Mouse (Mus musculus) liver, postnatal 0 days (tissue): ENCODE data around the gene Gtf2a1l. TPM values are rescaled to one million over a fixed set of nuclear protein-coding genes. Genes with fewer than 3 reads are reported as not detected.

Source experiments
- ATAC-seq: fragments of 200-750 bp; cut with Nextera tagmentation; 2 replicates; pipeline ENCODE4 v1.8.0; 2017; ENCODE audit warnings: mild to moderate bottlenecking, moderate library complexity
- DNase-seq: peaks from one replicate; pipeline ENCODE4 v3.0.0-alpha.2; 2016
- H3K27ac ChIP-seq: fragments of 300-500 bp; sonication (generic); 2 replicates; pipeline ENCODE4 v1.5.1; 2014; ENCODE audit warnings: antibody characterized with exemption, moderate library complexity, mild to moderate bottlenecking, low read depth
- H3K27me3 ChIP-seq: fragments of 300-500 bp; sonication (generic); 2 replicates; pipeline ENCODE4 v1.6.1; 2014; ENCODE audit warnings: low read length, control low read depth, mixed read lengths; ENCODE audit not compliant: insufficient read depth
- H3K36me3 ChIP-seq: fragments of 300-500 bp; sonication (generic); replicated peaks from 2 replicates; pipeline ENCODE4 v1.6.1; 2014; ENCODE audit warnings: mild to moderate bottlenecking, control low read depth, low read length, moderate library complexity, mixed read lengths; ENCODE audit not compliant: insufficient read depth
- H3K4me1 ChIP-seq: fragments of 300-500 bp; sonication (generic); 2 replicates; pipeline ENCODE4 v1.6.1; 2014; ENCODE audit warnings: antibody characterized with exemption, mild to moderate bottlenecking, control low read depth; ENCODE audit not compliant: insufficient read depth
- H3K4me2 ChIP-seq: fragments of 300-500 bp; sonication (generic); 2 replicates; pipeline ENCODE4 v1.6.1; 2014; ENCODE audit warnings: low read depth, mild to moderate bottlenecking, low read length, moderate library complexity, mixed read lengths
- H3K4me3 ChIP-seq: fragments of 300-500 bp; sonication (generic); 2 replicates; pipeline ENCODE4 v1.5.1; 2014; ENCODE audit warnings: low read depth, low read length
- H3K9ac ChIP-seq: fragments of 300-500 bp; sonication (generic); replicated peaks from 2 replicates; pipeline ENCODE4 v1.6.1; 2014; ENCODE audit warnings: mild to moderate bottlenecking, moderate library complexity
- H3K9me3 ChIP-seq: fragments of 300-500 bp; sonication (generic); 2 replicates; pipeline ENCODE4 v1.6.1; 2016; ENCODE audit warnings: mild to moderate bottlenecking, control low read depth, low read length, mixed read lengths
- CTCF ChIP-seq: sonication (generic); IDR thresholded peaks from 2 replicates; pipeline ENCODE4 v1.5.1; 2016; ENCODE audit warnings: antibody characterized with exemption, low read depth
- EP300 ChIP-seq: IDR thresholded peaks from 2 replicates; pipeline ENCODE4 v1.6.1; 2016; ENCODE audit warnings: antibody characterized with exemption, low read depth, mild to moderate bottlenecking
- WGBS: fragments of 180-500 bp; shearing (Covaris S2); extraction: QIAGEN DNeasy Blood & Tissue Kit; methylation state at CpG from one replicate; pipeline ENCODE4 v1.1.7; 2014; ENCODE audit not compliant: insufficient replicate concordance; 5-methylcytosine and 5-hydroxymethylcytosine counted together
- polyA plus RNA-seq: library from polyadenylated mRNA; unstranded; fragments of >200 nt; fragmentation: Nextera tagmentation; extraction: Ambion mirVana; gene quantifications from 2 replicates; pipeline ENCODE4 v1.2.1, GENCODE M21; 2015

Gene Gtf2a1l
- polyA plus RNA-seq, 1 experiment from 2014 or later = not detected

DNA sequence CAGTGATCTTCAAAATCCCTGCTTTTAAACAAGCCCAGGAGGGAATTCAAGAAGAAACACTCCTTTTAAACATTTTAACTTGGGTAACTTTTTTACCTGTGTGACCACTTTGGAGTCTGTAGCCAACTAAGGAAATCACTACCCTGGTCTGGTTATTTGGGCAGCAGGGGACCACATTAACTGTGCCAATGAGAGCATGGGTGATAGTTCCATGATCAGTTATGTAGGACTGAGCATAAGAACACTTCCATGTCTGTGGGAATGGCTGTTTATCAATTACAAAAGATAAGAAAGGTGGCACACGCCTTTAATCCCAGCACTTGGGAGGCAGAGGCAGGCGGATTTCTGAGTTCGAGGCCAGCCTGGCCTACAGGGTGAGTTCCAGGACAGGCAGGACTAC lies 21.3 kb upstream of the Gtf2a1l start:
- TF ChIP-seq CTCF (no peak), EP300 (no peak)
- Histone ChIP-seq H3K27ac (no peak overlapping the region), H3K27me3 (no peaks in the 10 kb centered on the region), H3K4me3 (no peak overlapping the region), H3K9me3 (no peaks in the 10 kb centered on the region), H3K36me3 (no peaks in the 10 kb centered on the region; the same call in 1 of the 2 replicates), H3K4me1 (no peaks in the 10 kb centered on the region), H3K9ac (no peak overlapping the region), H3K4me2 (no peak overlapping the region)
- no peak for ATAC-seq
- no peak for DNase-seq
- 68% methylated on average over 3 of the region's 3 CpGs for WGBS

DNA sequence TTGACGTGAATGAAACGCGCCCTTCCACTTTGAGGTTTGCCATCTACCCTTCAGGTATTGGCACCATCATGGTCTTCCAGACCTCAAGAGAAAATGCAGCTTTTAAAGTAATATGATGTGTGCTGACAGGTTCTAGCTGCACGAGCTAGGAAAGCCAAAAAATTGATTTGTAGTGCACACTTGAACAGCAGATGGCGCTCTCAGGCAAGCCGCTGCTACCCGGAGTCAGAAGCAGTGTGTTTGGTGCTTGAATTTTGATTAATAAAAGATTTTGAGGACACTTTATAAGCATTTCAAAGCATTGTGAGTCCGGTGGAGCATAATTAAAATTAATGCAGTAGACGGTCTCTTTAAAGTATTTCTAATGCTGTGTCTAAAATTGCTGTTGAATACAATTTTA lies 16.4 kb upstream of the Gtf2a1l start:
- H3K36me3 ChIP-seq = no peaks in the 10 kb centered on the region
- no peak overlapping the region for H3K9ac ChIP-seq
- no peaks in the 10 kb centered on the region for H3K4me1 ChIP-seq
- 6% methylated on average over 9 of the region's 9 CpGs for WGBS
- H3K27ac ChIP-seq = no peak overlapping the region
- H3K4me2 ChIP-seq = no peak overlapping the region
- ATAC-seq (no peak), DNase-seq (peak; percentile 70)
- no peak for TF ChIP-seq EP300
- peak; percentile 77 for TF ChIP-seq CTCF
- no peaks in the 10 kb centered on the region for H3K9me3 ChIP-seq
- H3K27me3 ChIP-seq = peaks cover 5% of the 10 kb centered on the region; the same call in 1 of the 2 replicates
- no peak overlapping the region for H3K4me3 ChIP-seq

DNA sequence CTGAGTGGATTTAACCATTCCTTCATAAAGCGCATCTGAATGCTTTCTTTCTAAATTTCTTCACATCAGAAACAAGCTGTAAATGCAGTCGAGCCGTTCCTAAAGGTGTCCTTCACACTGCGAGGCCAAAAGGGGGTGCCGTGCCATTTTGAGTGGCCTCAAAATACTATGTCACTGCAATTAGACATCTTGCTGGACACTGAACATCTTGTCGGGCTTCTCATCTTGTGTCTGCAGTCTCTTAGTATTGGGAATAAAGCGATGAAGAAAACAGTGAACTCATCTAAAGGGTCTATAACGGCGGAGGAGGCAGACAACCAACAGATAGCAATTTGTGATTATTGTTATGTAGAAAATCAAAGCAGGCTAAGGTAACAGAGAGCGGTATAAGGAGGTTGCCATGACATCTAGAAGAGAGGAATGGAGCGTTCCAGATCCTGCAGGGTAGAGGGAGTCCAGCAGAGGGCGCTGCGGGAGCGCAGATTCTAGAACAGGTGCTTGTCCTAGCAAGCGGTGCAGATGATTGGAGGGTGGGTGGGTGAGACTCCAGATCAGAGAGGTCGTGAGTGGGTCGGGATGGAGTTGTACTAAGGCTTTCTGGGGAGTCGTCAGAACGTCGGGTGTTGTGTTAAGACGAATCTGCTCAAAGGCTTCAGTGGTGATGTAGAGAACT lies 15.6 kb upstream of the Gtf2a1l start:
- DNase-seq (peak; percentile 82), ATAC-seq (no peak)
- H3K27ac ChIP-seq = no peak overlapping the region
- H3K27me3 ChIP-seq = peaks cover 5% of the 10 kb centered on the region; the same call in 1 of the 2 replicates
- H3K4me3 ChIP-seq = no peak overlapping the region
- H3K4me2 ChIP-seq = no peak overlapping the region
- no peak for TF ChIP-seq EP300
- peak; percentile 87 for TF ChIP-seq CTCF
- no peaks in the 10 kb centered on the region for H3K36me3 ChIP-seq
- H3K9ac ChIP-seq = no peak overlapping the region
- WGBS = 22% methylated on average over 21 of the region's 21 CpGs
- H3K9me3 ChIP-seq = no peaks in the 10 kb centered on the region
- H3K4me1 ChIP-seq = no peaks in the 10 kb centered on the region

DNA sequence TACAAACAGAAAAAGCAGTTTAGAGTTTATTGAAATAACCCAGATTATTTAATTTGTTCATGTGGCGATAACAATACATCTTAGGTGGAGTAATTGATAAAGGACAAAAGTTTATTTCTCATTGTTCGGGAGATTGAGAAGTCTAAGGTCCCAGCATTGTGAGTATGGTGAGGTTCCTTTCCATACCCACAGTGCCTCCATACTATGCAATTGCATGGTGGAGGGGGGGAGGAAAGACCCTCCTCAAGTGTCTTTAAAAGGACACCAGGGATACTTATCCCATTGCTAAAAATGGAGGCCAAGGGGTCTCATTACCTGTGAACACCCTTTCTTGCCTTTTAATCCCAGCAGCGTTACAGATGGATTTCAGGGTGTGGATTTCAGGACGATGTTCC lies 15.1 kb upstream of the Gtf2a1l start:
- no peak for ATAC-seq
- TF ChIP-seq EP300 (no peak), CTCF (no peak)

DNA sequence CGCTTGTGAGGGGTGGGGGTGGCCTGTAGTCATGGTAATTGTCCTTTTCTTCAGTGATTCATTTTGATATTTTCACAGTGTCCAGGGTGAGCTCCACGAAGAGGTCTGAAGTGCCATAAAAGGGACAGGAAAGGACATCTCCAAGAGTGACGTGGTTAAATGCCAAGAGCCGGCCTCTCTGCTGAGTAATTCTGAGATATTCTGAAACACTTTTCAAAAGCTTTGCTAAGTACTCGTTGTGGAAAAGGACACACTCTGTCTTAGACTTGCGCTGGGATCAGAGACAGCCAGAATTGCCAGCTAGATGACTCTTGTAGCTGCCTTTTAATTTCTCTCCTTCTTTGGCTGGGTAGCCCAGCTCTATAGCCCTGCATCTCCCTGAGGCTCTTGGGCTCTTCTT lies 9.9 kb upstream of the Gtf2a1l start:
- DNase-seq (no peak), ATAC-seq (no peak)
- Histone ChIP-seq H3K27ac (no peak overlapping the region), H3K9me3 (no peaks in the 10 kb centered on the region), H3K4me1 (no peaks in the 10 kb centered on the region), H3K4me3 (no peak overlapping the region), H3K9ac (no peak overlapping the region), H3K27me3 (no peaks in the 10 kb centered on the region), H3K36me3 (no peaks in the 10 kb centered on the region), H3K4me2 (no peak overlapping the region)
- WGBS = 75% methylated on average over 6 of the region's 6 CpGs
- no peak for TF ChIP-seq CTCF
- TF ChIP-seq EP300 = no peak

More for the DNA sequence above, 15.1 kb upstream of the Gtf2a1l start:
- Histone ChIP-seq H3K4me2 (no peak overlapping the region), H3K4me1 (no peaks in the 10 kb centered on the region), H3K27me3 (peaks cover 5% of the 10 kb centered on the region; the same call in 1 of the 2 replicates), H3K9me3 (no peaks in the 10 kb centered on the region), H3K27ac (no peak overlapping the region), H3K9ac (no peak overlapping the region), H3K4me3 (no peak overlapping the region), H3K36me3 (no peaks in the 10 kb centered on the region)
- no peak for DNase-seq
- 73% methylated on average over 4 of the region's 4 CpGs for WGBS

DNA sequence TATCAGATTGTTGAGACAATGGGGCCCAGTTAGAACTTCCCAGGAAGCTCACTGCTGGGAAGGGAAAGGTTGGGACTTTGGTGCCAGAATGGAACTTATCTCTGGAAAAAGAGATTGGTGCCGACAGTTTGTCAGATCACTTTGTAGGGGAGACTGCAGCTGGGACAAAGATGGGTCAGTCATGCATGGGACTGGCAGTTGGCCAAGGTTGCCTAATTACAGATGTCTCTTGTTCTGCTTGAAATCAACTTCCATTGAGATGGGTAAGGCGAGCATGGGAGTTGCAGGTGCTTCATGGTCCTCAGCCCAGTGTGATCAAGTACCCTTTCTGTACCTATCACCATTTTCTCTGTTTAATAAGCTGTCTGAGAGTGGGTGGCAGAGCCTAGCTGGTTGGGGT lies 2.4 kb upstream of the Gtf2a1l start:
- Histone ChIP-seq H3K9me3 (no peaks in the 10 kb centered on the region), H3K4me1 (no peaks in the 10 kb centered on the region), H3K36me3 (no peaks in the 10 kb centered on the region), H3K27me3 (no peaks in the 10 kb centered on the region), H3K9ac (no peak overlapping the region), H3K4me3 (no peak overlapping the region), H3K4me2 (no peak overlapping the region), H3K27ac (no peak overlapping the region)
- TF ChIP-seq EP300 = no peak
- no peak for TF ChIP-seq CTCF
- ATAC-seq (peak; percentile 19; the same call in 1 of the 2 replicates), DNase-seq (no peak)
- 54% methylated on average over 2 of the region's 2 CpGs for WGBS

DNA sequence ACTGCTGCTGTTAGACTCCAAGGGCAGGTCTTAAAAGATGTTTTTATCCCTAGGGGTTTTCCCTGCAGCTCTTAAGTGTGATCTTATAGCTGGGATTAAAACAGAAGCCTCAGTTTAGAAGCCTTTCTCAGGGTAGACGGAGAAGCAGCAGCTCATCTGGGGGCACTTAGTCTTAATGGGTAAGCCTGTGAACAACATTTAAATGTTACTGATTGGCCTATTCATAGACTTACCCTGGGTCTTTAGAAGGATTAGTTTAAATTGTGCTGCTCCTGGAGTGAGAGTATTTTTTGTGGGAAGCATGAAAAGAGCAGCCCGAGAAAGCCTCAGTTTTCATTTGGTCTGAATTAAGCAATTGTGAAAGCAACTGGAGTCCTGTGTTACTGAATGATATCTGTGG lies 1.5 kb downstream of the Gtf2a1l start:
- Histone ChIP-seq H3K27me3 (no peaks in the 10 kb centered on the region), H3K36me3 (no peaks in the 10 kb centered on the region), H3K4me3 (no peak overlapping the region), H3K9me3 (no peaks in the 10 kb centered on the region), H3K4me2 (no peak overlapping the region), H3K4me1 (no peaks in the 10 kb centered on the region), H3K27ac (no peak overlapping the region), H3K9ac (no peak overlapping the region)
- TF ChIP-seq CTCF (no peak), EP300 (no peak)
- DNase-seq (no peak), ATAC-seq (no peak)
- 78% methylated on average over 2 of the region's 2 CpGs for WGBS
